Mouse (Mus musculus) naive thymus-derived CD4-positive, alpha-beta T cell, adult 5 months (primary cell): ENCODE results near the gene Cryaa. TPM values are rescaled to one million over a fixed set of nuclear protein-coding genes. Genes with fewer than 3 reads are reported as not detected.

Source experiments
- polyA plus RNA-seq: library from polyadenylated mRNA; unstranded; fragments of 100-300 nt; shearing (Covaris generic); gene quantifications from one replicate; pipeline ENCODE4 v1.2.1, GENCODE M21; 2017

Gene Cryaa
- polyA plus RNA-seq: not detected

DNA sequence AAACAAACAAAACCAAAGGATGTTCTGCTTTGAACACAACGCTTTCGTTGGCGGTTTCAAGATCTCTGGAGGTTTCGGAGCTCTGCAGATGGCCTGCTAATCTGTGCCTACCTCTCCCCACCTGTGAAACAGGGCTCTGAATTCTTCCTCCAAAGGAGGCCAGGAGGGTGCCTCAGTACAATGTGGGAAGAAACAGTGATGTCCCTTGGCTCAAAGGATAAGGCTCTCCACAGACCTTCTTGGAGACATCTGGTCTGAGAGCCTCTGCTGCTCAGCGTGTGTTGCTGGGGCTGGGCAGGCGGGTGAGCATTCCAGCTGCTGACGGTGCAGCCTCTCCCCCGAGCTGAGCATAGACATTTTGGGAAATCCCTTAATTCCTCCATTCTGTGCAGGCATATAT lies at the start of gene Cryaa:
Cryaa (plus strand) TSS at position 301 of the 400 bp plus-strand sequence.

DNA sequence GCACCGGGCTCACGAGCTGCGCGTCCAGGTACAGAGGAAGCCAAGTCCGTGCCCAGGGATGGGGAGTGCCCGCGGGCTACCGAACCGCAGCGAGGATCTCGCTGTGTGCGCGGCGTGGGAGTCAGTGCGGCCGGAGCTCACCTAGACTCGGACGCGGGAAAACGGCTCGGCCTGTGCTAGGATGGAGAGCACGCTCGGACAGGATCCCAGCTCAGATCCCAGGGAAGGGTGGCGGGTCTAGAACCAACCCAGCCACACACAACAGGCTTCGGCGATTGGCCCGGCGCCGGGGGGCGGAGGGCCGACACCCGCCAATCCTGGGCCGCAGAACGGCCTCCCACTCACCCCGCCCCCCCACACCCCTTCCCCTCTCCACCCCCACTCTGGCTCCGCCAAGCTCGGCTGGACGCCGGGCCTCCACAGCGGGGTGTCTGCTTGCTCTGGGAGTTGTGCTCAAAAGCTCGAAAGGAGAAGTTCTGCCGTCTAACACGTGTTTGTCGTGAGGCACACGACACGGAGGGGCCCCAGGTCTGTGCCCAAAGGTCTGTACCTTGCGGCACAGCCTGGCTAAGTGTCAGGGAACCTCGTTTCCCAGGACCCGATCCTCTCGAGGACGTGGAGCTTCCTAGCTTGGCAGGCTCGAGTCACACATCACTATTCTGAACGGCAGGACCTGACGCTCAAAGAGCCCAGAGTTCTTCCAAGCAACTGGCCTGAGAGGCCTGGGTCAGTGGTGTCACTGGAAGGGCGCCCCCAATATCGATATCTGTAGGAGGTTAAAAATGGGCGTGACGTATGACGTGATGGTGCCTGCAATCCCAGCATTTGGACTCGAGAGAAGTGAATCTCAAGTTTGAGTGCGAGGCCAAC lies 40.4 kb upstream of the Cryaa start, which contains the start of gene Cbs:
Cbs (minus strand) TSS at position 297 of the 870 bp plus-strand sequence.

DNA sequence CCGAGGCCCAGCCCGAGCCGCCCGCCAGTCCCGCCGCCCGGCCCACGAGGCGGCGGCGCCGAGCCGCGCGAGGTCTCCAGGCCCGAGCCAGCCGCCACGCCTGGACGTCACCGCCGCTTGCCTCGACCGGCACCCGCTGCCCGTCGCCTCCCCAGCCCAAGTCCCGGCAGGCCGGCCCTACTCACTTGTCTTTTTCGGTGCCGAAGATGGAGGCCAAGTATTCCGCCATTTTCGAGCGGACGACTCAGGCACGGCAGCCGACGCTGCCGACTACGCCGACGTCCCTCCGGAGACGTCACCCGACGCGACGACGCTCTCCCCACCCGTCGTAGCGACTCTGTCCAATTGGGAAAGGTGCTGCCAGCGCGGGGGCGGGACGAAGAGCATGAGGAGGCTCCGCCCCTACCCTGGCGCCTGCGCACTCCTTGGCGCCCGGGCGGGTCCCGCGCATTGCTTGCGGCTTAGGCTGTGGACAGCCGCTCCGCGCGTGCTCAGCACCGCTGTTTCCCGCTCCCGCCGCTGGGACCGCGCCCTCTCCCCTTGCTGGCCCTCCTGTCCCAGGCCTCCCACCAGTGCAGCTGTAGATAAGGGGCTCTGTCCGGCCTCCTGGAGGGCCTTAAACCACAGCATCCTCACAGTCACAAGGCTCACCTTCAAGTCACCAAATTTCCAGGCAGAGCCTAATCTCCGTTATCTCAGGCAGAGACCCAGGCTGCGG lies 19.0 kb upstream of the Cryaa start, which contains the start of gene U2af1:
U2af1 (minus strand) TSS at position 425 of the 718 bp plus-strand sequence.

Other genes with a start within 250 kb of the Cryaa start
- 37.5 TPM for gene Wdr4, start 157.8 kb upstream of the Cryaa start, polyA plus RNA-seq
- gene Ndufv3, start 157.7 kb upstream of the Cryaa start, polyA plus RNA-seq: 140 TPM
- 81.0 TPM for gene Pknox1, start 113.1 kb upstream of the Cryaa start, polyA plus RNA-seq
- not detected for gene Cbs, start 40.6 kb upstream of the Cryaa start, polyA plus RNA-seq
- gene U2af1, start 18.9 kb upstream of the Cryaa start, polyA plus RNA-seq: 281 TPM
- 176 TPM for gene Sik1, start 178.0 kb downstream of the Cryaa start, polyA plus RNA-seq